Mouse (Mus musculus) neural tube, embryonic 11.5 days (tissue): ENCODE measurements around the gene Dpep1. TPM values are rescaled to one million over a fixed set of nuclear protein-coding genes. Genes with fewer than 3 reads are reported as not detected.
"Not testable (repeated sequence)": the region's sequence is repeated elsewhere in the genome, so short reads cannot be mapped to it uniquely, and the experiment has no call there.

Source experiments
- ATAC-seq: fragments of 200-750 bp; cut with Nextera tagmentation; 2 replicates; pipeline ENCODE4 v1.8.0; 2017; ENCODE audit warnings: moderate number of reproducible peaks, mild to moderate bottlenecking, moderate TSS enrichment, moderate library complexity; ENCODE audit not compliant: insufficient read depth, low FRiP score, low TSS enrichment
- DNase-seq: peaks from one replicate; pipeline ENCODE4 v3.0.0-alpha.2; 2015; ENCODE audit warnings: low spot score
- H3K27ac ChIP-seq: fragments of 300-500 bp; sonication (generic); 2 replicates; pipeline ENCODE4 v1.5.1; 2014; ENCODE audit warnings: low read depth, mild to moderate bottlenecking, low read length
- H3K27me3 ChIP-seq: fragments of 300-500 bp; sonication (generic); 2 replicates; pipeline ENCODE4 v1.6.1; 2014; ENCODE audit warnings: mild to moderate bottlenecking, low read length, mixed read lengths; ENCODE audit not compliant: control insufficient read depth, insufficient read depth
- H3K36me3 ChIP-seq: fragments of 300-500 bp; sonication (generic); 2 replicates; pipeline ENCODE4 v1.6.1; 2014; ENCODE audit warnings: mild to moderate bottlenecking, low read length, moderate library complexity, mixed read lengths; ENCODE audit not compliant: control insufficient read depth, insufficient read depth
- H3K4me1 ChIP-seq: fragments of 300-500 bp; sonication (generic); 2 replicates; pipeline ENCODE4 v1.6.1; 2014; ENCODE audit warnings: low read length, mixed read lengths; ENCODE audit not compliant: control insufficient read depth, insufficient read depth
- H3K4me2 ChIP-seq: fragments of 300-500 bp; sonication (generic); 2 replicates; pipeline ENCODE4 v1.6.1; 2014; ENCODE audit warnings: low read depth, mild to moderate bottlenecking, moderate library complexity
- H3K4me3 ChIP-seq: fragments of 300-500 bp; sonication (generic); 2 replicates; pipeline ENCODE4 v1.5.1; 2014; ENCODE audit warnings: low read depth, low read length
- H3K9ac ChIP-seq: fragments of 300-500 bp; sonication (generic); 2 replicates; pipeline ENCODE4 v1.6.1; 2014; ENCODE audit warnings: mild to moderate bottlenecking, low read length
- H3K9me3 ChIP-seq: fragments of 300-500 bp; sonication (generic); 2 replicates; pipeline ENCODE4 v1.6.1; 2016; ENCODE audit warnings: low read length; ENCODE audit not compliant: control insufficient read depth
- WGBS: fragments of 180-500 bp; shearing (Covaris S2); extraction: QIAGEN DNeasy Blood & Tissue Kit; methylation state at CpG from one replicate; pipeline ENCODE4 v1.1.7; 2014; 5-methylcytosine and 5-hydroxymethylcytosine counted together
- polyA plus RNA-seq: library from polyadenylated mRNA; unstranded; fragments of >200 nt; fragmentation: Nextera tagmentation; extraction: Ambion mirVana; gene quantifications from 2 replicates; pipeline ENCODE4 v1.2.1, GENCODE M21; 2014

The Dpep1 gene
- polyA plus RNA-seq, 1 experiment from 2014 or later = 1.3 TPM

DNA sequence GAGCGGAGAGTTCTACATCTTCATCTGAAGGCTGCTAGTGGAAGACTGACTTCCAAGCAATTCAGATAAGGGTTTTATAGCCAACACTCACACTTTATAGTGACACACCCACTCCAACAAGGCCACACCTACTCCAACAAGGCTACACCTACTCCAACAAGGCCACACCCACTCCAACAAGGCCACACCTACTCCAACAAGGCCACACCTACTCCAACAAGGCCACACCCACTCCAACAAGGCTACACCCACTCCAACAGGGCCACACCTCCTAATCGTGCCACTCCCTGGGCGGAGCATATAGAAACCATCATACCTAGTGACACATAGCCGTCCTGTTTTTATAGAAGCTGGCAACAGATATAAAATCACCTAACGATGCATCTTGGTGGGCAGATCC, 11.0 kb downstream of the Dpep1 start:
- WGBS = 79% methylated on average over 5 of the region's 5 CpGs
- ATAC-seq, H3K4me2 ChIP-seq: not testable (repeated sequence)

DNA sequence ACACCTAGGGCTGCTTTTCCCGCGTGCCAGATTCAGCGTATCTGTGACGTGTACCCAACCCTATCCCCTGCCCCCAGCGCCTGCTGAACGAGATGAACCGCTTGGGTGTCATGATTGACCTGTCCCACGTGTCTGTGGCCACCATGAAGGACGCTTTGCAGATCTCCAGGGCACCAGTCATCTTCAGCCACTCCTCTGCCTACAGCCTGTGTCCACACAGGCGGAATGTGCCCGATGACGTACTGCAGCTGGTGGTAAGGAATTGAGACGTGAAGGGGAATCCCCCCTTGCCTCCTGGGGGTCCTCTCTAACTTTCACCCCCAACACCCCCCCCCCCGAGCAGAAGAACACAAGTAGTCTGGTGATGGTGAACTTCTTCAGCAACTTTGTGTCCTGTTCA, 13.8 kb downstream of the Dpep1 start:
- no peak for ATAC-seq
- WGBS = 74% methylated on average over 14 of the region's 14 CpGs

More for the DNA sequence above, 11.0 kb downstream of the Dpep1 start:
- H3K27me3 ChIP-seq, H3K4me3 ChIP-seq, H3K9ac ChIP-seq, H3K9me3 ChIP-seq, H3K27ac ChIP-seq, H3K4me1 ChIP-seq, DNase-seq, H3K36me3 ChIP-seq: not testable (repeated sequence)

DNA sequence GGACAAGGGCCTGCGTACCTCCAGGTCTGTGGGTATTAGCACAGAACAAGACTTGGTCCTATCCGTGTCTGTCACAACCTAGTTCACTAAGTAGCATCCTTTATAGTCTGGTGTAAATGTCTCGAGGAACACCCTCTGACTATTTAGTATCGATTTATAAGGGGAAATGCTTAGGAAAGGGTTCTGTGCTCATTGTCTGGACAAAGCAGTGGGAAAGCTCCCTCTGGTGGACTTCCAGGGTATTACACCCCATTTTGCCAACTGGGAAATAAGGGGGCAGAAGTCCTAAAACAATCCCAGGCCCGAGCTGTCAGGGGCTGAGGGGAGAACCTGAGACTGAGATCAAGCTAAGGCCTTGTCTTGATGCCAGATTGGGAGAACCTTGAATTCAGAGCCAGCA, 16.2 kb downstream of the Dpep1 start:
- H3K36me3 ChIP-seq = peaks cover 4% of the 10 kb centered on the region
- DNase-seq (peak; percentile 84), ATAC-seq (no peak)
- 36% methylated on average over 5 of the region's 5 CpGs for WGBS
- peak overlapping the region; percentile 24; the same call in 1 of the 2 replicates for H3K9ac ChIP-seq
- H3K4me2 ChIP-seq = no peak overlapping the region
- no peak overlapping the region for H3K27ac ChIP-seq
- no peaks in the 10 kb centered on the region for H3K9me3 ChIP-seq
- H3K27me3 ChIP-seq = no peaks in the 10 kb centered on the region
- no peak overlapping the region for H3K4me3 ChIP-seq
- H3K4me1 ChIP-seq = no peaks in the 10 kb centered on the region

More for the DNA sequence above, 13.8 kb downstream of the Dpep1 start:
- H3K4me1 ChIP-seq = no peaks in the 10 kb centered on the region
- no peak overlapping the region for H3K4me3 ChIP-seq
- DNase-seq = no peak
- H3K9ac ChIP-seq = no peak overlapping the region
- no peaks in the 10 kb centered on the region for H3K9me3 ChIP-seq
- no peak overlapping the region for H3K27ac ChIP-seq
- no peaks in the 10 kb centered on the region for H3K36me3 ChIP-seq
- H3K4me2 ChIP-seq = no peak overlapping the region
- no peaks in the 10 kb centered on the region for H3K27me3 ChIP-seq

DNA sequence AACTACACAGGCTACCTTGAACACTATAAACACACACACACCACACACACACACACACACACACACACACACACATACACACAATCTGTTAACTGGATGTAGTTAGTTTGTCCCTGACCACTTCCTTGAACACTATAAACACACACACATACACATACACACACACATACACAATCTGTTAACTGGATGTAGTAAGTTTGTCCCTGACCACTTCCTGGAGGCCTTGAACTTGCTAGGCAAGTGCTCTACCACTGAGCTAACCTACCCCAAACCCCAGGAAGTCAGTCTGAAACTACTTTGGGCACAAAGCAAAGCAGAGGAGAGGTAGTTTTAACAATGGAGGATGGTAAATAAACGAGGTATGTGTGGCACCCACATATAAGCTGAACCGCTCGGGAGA, 17.5 kb downstream of the Dpep1 start:
- H3K27ac ChIP-seq = no peak overlapping the region
- no peak overlapping the region for H3K4me2 ChIP-seq
- H3K9ac ChIP-seq = no peak overlapping the region
- WGBS = 90% methylated on average over 3 of the region's 3 CpGs
- no peak overlapping the region for H3K4me3 ChIP-seq
- H3K4me1 ChIP-seq = no peaks in the 10 kb centered on the region
- DNase-seq (no peak), ATAC-seq (no peak)
- no peaks in the 10 kb centered on the region for H3K27me3 ChIP-seq
- peaks cover 8% of the 10 kb centered on the region for H3K36me3 ChIP-seq
- no peaks in the 10 kb centered on the region for H3K9me3 ChIP-seq

DNA sequence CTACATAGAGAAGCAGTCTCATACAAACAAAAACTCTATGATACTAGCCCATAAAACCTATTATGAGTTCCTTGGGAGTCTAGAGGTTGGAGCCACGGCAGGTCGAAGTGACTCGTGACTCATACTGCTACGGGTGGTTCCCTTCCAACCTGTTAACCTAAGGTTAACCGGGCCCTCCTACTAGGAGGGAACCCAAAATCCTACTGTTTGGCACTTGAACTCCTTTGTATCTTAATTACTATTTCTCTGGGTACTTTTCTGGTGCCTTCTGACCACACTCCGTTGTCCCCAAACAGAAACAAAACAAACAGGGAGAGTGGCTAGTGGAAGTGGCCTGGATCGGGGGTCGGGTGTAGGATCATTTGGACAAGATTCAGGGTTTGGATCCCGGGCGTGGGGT, 25.8 kb downstream of the Dpep1 start:
- peak overlapping the region; percentile 94 for H3K4me3 ChIP-seq
- peak overlapping the region; percentile 94 for H3K9ac ChIP-seq
- H3K27me3 ChIP-seq = no peaks in the 10 kb centered on the region
- 49% methylated on average over 10 of the region's 10 CpGs for WGBS
- DNase-seq (no peak), ATAC-seq (no peak)
- peak overlapping the region; percentile 86 for H3K4me2 ChIP-seq
- no peak overlapping the region for H3K27ac ChIP-seq
- no peaks in the 10 kb centered on the region for H3K9me3 ChIP-seq
- 0 out of 2 replicates have a peak, but pooled peaks cover 5% of the 10 kb centered on the region for H3K36me3 ChIP-seq
- peaks cover 10% of the 10 kb centered on the region for H3K4me1 ChIP-seq

DNA sequence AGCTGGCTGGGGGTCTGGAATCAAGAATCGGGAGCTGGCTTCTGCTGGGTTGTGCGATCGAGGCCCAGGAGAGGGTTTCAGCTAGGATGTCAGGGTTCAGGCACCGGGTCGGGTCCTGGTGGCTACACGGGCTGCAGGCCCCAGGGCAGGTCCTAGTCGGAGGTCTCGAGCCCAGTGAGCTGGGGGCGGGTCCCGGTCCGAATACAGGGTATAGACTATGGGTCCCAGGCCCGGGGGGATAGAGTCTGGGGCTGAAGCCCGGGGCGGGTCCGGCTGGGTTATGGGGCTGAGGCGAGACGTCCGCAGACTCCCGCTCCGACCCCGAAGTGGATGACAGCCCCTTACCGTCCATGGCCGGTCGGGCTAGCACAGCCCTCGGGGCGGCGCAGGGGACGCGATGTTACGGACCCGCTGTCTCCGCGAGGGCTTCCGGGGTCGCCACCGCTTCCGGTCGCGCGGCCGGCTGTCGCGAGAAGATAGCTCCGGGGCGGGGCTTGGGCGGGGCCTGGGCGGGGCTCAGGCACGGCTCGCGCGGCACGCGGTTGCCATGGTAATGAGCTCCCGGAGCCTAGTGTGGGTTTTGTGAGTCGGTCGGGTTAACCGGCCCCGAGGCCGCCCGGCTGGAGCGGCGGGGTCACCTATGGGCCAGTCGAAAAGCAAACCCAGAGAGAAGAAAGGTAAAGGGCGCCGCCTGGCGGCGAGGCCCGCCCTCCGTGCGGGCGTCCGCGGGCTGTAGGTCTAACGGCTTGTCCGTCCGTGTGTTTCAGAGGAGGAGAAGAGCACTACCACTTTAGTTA, 26.5 kb downstream of the Dpep1 start, which contains the start of the genes Chmp1a and Spata33:
Gene Chmp1a, minus strand, starts transcription at position 443 of the 797 bp plus-strand sequence.
Gene Spata33, plus strand, starts transcription at position 512 of the 797 bp plus-strand sequence.
- WGBS = 1% methylated on average over 62 of the region's 76 CpGs

DNA sequence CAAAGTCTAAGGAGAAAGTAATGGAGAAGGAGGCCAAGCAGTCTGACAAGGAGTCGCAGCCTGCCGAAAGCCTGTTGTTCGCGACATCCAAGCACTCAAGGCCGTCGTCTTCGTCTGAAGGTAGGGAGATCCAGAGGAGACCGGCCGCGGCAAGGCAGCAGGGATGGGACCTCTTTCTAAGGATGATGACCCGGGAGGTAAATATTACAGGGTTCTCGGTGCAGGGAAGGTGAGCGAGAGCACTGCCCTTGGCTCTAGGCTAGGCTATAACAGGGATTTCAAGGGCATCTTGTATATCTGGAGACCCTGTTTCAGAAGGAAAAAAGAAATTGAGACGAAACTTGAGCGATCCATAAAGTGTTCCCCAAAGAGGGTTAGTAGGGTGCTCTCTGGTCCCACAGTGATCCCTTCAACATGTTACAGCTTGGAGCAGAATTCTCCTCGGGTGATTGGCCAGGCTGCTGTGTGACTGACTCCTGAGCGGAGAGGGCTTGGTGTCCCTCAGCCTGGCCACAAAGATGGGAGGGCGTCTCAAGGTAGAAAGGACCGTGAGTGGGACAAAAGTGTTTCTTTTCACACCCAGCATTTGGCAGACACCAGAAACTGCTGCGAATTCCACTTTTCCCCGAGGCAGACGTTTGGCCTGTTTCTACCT, 27.2 kb downstream of the Dpep1 start:
- ATAC-seq (no peak; the same call in 1 of the 2 replicates), DNase-seq (no peak)
- peak overlapping the region; percentile 94 for H3K4me3 ChIP-seq
- peak overlapping the region; percentile 67 for H3K27ac ChIP-seq
- H3K4me1 ChIP-seq = peaks cover 10% of the 10 kb centered on the region
- H3K9ac ChIP-seq = peak overlapping the region; percentile 94
- 0 out of 2 replicates have a peak, but pooled peaks cover 2% of the 10 kb centered on the region for H3K36me3 ChIP-seq
- WGBS = 18% methylated on average over 22 of the region's 22 CpGs
- no peaks in the 10 kb centered on the region for H3K9me3 ChIP-seq
- H3K4me2 ChIP-seq = peak overlapping the region; percentile 75
- no peaks in the 10 kb centered on the region for H3K27me3 ChIP-seq

More for the DNA sequence above, 26.5 kb downstream of the Dpep1 start, which contains the start of the genes Chmp1a and Spata33:
- peak within 1 kb of the TSS; percentile 67 for H3K27ac ChIP-seq
- no peaks in the 10 kb centered on the region for H3K27me3 ChIP-seq
- ATAC-seq (peak; percentile 97), DNase-seq (peak; percentile 97)
- peak within 1 kb of the TSS; percentile 86 for H3K4me2 ChIP-seq
- H3K9ac ChIP-seq = peak within 1 kb of the TSS; percentile 94
- 0 out of 2 replicates have a peak, but pooled peaks cover 5% of the 10 kb centered on the region for H3K36me3 ChIP-seq
- H3K4me1 ChIP-seq = peaks cover 10% of the 10 kb centered on the region
- no peaks in the 10 kb centered on the region for H3K9me3 ChIP-seq
- peak within 1 kb of the TSS; percentile 94 for H3K4me3 ChIP-seq

DNA sequence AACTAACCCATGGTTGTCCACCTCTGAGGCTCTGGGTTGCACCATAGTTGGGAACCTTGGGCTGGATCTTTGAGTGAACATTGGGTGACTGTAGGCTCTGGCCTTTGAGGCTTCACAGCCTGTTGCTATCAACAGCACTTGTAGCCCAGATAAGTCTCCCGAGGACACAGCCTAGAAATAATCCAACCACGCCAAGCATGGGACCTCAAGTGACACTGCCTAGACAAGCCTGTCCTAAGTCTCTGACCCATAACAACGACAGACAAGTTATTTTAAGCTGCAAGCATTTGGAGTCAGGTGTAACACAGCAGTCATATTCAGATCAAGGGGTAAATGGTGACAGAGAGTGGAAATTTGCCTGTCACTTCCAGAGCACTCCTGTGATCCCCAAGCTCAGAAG, 29.4 kb downstream of the Dpep1 start:
- Histone ChIP-seq H3K27ac (no peak overlapping the region), H3K9ac (no peak overlapping the region), H3K4me2 (no peak overlapping the region), H3K27me3 (no peaks in the 10 kb centered on the region), H3K9me3 (no peaks in the 10 kb centered on the region), H3K36me3 (no peaks in the 10 kb centered on the region), H3K4me1 (peaks cover 10% of the 10 kb centered on the region), H3K4me3 (no peak overlapping the region)
- 80% methylated on average over 3 of the region's 3 CpGs for WGBS
- ATAC-seq = no peak
- DNase-seq = no peak
